Mouse (Mus musculus) kidney, adult 11 months (tissue): ENCODE results near the gene Cpn2.

Source experiments
- DNase-seq: peaks from one replicate; pipeline ENCODE4 v3.0.0; 2022

Gene Cpn2

DNA sequence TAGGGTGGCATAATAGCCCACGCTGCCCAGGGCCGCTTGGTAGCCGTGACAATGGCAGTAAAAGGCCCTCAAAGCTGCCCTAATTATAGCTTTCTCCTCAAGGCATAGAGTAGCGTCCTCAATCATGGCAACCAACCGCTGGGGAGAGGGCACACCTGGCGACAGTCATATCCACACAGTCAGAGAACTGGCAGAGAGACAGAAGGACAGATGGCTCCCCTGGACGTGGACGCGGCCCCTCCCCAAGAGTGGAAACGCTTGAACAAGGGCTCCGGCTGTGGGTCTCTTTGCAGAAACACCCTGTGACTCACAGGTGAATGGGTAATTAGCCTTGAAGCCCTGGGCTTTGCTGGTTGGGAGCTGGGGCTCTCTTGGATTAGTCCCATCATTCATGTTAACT, 11.1 kb upstream of the Cpn2 start:
- no peak for DNase-seq

DNA sequence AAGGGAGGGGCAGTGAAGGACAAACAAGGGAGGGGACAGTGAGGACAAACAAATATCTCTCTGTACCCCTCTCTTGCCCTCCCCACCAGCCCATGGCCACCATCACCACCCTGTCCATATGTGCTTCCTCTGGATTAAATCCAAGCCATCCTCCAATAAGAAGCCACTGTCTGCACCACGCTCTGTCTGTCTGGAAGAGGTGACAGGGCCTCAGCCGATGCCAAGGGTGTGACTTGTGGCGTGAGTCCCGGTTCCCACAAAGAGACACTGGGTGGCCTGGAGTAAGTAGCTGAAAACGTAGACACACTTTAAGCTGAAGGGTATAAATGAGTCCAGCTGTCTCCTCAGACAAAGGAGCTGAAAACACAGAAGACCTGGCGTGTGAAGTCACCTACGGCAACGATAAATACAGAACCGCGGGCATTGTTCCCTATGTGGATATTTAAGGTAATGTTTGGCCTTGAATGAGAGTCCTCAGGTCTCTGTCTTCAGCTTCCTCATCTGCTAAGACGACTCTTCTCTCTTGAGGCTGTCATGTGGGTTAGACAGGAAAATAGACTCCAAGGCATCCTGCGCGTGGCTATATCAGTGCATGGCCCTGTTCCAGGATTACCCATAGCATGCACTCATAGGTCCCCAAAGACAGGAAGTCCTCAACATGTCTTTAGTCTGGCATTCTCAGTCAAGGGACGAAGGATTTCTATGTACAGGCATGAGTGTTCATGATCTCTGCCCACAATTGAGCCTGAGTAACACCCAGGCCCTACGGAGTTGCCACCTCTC, 8.4 kb upstream of the Cpn2 start:
- DNase-seq, result no peak

DNA sequence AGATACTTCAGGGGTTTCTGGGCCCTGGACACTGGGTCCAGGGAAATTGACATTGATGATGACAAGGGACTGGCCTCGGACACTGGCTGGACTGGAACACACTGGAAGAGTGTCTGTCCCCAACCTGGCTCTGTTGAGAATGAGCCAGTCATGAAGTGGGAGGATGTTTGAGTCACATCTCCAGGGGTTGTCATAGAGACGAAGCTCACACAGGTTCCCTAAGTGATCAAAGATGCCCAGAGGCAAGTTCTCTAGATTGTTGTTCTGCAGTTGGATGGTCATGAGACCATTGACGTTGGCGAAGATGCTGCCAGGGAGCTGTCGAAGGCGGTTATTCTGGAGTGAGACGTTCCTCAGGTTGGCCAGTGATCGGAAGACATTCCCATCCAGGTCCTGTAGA, 5.8 kb upstream of the Cpn2 start:
- DNase-seq, result no peak

DNA sequence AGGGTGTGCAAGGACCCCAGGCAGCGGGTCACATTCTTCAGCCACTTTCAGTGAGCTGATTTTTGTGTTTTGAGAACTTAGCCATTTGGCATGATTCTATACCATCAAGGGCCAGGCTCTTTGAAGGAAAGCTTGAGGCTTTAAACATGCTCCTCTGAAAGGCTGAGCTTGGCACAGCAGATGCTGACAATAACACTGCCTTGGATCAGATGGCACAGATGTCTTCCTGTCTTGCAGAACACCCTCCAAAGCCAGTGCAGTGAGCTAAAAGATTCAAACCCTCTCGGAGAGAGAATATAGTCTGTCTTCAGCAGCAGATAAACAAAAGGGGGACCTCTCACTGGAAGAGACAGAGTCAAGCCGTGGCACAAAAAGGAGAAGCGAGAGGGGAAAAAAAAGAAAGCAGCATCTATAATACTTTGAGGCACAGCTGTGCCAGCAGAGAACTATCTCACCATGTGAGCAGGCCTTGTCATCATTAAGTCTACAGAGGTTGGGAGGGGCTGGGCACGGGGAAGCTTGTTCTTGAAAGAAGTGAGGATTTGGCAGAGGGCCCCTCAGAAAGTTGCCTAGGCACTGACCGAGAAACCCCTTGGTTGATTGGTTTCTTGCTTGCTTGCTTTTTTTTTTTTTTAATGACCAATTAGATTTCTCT, 4.8 kb upstream of the Cpn2 start:
- no peak for DNase-seq

DNA sequence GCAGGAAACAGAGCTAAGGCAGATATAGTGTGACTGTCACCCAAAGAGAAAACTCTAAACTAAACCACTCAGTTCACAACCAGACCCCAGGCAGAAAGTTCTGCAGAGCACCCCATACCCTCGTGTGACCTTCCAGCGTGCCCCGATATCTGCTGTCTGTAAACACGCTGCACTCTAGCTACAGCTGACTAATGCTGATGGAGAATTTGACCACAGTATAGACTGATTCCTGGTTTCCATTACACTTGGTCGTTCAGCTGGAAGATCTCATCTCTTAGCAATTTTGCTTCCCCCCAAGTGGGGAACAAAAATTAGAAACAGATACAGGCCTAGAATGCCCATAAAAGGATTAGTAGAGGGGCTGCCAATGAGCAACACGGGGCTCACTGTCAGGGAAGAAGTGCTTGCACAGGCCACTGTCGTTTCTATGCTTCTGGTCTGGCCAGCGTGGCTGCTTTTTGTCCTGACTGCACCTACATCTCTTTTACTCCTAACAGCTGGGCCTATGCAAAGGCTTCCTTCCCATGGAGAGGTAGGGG, 4.0 kb upstream of the Cpn2 start:
- no peak for DNase-seq

DNA sequence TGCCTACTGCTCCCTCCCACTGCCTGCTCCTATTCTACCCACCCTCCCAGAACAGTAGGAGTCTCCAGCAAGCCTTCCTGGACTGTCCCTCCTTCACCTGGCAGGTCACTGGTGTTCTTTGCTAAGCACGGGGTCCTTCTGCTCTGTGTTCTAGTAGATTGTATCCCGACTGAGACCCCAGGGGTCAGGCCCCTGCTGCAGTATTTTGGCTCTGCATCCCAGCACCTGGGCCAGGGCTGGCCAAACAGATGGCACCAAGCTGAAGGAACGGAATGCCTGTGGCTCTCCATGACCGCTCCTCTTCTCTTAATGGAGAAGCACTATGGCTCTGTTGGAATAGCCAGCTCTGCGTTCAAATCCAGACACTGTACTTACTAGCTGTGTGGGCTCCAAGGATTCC, 738 bp downstream of the Cpn2 start:
- no peak for DNase-seq

DNA sequence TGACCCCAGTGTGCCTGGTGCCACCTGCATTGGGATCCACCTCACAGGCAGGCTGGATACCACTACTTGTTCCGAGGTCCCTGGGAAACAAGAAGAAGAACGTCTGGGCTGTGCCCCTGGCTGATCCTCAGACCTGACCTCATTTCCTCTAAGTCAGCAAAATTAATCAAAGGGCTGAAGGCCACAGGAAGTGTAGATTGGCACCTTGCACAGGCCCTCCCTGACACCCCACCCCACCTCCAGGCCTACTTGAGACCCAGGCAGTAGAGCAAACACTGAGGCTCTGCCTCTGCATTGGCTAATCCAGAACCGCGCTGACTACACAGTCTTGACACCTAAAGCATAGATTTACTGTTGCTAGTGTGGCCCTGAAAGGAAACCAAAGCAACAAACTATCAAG, 1.7 kb downstream of the Cpn2 start:
- no peak for DNase-seq

DNA sequence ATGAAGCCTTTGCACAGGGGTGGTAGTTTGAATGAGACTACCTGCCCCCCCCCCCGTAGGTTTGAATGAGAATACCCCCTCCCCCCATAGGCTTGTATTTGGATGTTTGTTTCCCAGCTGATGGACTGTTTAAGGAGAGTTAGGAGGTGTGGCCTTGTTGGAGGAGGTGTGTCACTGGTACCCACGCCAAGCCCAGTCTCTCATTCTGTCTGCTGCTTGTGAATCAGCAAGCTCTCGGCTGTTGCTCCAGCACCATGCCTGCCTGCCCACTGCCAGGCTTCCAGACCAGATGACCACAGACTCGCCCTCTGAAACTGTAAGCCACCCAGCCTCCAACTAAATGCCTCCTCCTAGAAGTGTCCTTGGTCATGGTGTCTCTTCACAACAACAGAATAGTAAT, 4.1 kb downstream of the Cpn2 start:
- no peak for DNase-seq

DNA sequence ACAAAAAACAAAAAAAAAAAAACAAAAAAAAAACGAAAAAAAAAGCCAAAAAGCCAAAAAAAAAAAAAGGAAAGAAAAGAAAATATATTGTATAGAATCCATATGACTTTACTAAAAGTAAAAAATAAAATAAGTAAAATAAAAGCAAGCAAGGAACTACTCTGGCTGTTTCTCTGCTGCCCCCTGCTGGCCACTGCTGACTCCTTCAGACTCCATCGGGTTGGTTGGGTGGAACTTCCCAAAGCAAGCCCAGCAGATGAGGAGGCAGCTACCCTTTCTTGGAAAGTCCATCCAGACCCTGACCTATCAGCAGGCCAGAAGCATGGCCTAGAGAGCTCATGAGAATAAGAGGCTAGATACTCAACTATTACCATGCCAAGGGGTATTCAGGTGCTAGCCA, 4.6 kb downstream of the Cpn2 start:
- DNase-seq, result peak; percentile 47

DNA sequence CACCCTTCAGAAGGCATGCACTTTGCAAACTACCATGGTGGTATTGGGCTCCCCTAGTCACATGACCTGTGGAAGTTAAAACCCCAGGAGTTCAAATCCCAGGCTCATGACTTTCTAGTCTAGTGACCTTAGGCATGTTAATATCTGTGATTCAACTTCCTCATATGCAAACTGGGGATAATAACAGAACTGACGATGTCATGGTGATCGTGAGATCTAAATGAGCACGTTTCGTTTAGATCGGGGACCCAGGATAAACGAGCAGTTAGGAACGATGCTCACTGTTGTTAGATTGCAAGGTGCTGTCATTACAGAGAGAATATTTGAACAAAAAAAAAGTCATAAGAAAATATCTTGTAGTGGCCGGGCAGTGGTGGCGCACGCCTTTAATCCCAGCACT, 5.1 kb downstream of the Cpn2 start:
- no peak for DNase-seq

DNA sequence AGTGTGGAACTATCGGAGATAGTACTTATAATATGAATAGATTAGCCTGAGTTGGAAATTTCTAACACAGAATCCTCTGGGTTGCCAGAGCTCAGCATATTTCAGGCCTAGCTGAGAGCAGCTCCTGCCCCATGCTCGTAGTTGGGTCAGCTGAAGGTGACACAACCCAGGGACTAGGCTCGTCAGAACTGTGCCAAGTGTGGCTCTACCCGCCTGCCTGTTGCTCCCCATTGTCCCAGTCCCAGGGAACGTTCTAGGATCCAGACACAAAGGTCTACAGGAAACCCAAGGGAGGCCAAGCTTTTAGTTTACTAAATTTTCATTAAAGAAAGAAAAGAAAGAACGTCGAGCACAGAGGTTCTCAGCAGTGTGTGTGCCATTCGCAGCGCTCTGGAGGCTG, 6.0 kb downstream of the Cpn2 start:
- DNase-seq, result no peak

DNA sequence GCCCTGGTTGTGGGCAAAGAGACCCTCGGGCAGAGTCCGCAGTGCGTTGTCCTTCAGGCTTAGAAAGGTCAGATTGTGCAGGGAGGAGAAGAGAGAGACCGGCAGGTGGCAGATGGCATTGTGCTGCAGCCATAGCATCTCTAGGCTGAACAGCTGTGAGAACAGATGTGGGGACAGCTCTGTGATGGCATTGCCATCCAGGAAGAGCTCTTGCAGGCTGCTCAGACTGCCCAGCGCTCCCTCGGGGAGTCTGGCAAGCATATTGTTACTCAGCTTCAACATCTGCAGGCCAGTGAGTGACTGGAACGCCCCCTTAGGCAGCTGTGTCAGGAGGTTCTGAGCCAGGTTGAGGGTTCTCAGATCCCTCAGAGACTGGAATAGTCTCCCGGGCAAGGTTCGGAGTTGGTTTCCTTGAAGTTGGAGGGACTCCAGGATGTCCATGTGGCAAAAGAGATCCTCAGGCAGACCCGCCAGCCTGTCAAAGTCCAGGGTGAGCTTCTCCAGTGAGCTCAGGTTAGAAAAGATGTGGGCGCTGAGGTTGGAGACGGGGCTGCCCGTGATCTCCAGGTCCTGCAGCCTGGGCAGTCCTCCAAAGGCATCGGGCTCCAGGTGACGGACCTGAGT, 7.2 kb downstream of the Cpn2 start:
- peak; percentile 68 for DNase-seq

DNA sequence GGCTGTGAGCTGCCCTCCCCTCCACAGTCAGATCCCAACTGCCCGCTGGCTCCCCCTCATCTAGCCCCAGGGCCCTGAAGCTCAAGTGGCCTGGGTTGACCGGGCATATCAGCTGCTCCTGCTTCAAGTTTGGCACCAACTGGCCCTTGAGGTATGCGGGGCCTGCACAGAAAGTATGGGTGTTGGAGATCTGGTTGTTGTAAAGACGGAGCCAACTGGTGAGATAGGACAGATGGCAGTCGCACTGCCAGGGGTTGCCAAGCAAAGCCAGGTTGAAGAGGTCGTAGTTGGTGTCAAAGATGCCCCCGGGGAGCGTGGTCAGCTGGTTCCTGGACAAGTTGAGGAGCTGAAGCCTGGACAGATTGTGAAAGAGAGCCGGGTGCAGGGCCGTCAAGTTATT, 7.9 kb downstream of the Cpn2 start:
- DNase-seq, result no peak

DNA sequence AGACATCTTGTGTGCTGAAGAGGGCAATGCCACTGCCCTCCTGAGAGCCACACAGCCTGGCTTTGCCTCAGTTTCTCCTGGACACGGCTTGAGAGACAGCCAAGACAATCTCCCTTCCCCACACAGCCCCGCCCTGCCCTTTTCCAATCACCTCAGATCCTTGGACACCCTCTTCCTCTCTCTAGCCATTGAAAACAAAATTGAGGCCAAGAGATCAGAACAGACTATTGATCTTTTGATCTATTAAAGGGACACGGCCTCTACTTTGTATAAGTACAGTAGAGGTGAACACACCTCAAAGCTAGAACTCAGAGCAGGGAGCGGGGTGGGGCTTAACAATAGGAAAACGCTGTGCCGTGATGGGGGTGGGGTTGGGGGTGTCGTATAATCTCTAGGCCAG, 8.9 kb downstream of the Cpn2 start:
- DNase-seq, result no peak

DNA sequence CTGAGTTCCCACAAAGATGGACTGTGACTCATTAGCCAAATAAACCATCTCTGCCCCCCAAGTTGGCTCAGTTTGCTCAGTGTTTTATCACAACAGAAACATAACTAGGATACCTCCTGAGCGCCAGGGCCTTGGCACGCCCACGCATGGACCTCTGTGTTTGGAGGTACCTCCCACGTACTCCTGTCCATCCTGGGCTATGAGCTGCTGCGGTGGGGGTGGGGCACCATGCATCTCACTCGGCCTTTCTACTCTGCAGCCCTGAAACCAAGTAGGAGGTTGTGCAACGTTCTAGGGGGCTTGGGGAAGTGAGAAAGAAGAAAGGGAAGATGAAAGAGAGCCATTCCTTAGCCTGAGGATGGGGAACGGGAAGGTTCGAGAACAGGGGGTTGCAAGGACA, 9.6 kb downstream of the Cpn2 start:
- DNase-seq, result no peak

DNA sequence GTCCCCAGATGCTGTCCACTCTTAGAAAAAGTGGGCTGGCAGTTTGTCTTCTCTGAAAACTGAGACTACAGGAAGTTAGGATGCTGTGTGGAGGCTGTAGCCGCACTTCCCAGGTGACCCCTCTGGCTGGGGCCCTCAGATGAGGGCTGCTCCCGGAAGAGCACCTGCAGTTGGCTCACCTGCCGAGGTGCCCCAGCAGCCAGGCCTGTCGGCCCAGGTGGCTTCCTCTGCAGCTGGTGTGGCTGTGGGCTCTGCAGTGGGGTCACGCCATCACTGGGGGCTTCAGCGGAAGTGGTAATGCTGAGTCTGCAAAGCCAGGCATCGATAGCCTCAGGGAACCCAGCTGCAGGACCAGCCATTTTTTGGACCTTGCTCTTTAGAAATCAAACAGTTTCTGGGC, 12.2 kb downstream of the Cpn2 start:
- no peak for DNase-seq

DNA sequence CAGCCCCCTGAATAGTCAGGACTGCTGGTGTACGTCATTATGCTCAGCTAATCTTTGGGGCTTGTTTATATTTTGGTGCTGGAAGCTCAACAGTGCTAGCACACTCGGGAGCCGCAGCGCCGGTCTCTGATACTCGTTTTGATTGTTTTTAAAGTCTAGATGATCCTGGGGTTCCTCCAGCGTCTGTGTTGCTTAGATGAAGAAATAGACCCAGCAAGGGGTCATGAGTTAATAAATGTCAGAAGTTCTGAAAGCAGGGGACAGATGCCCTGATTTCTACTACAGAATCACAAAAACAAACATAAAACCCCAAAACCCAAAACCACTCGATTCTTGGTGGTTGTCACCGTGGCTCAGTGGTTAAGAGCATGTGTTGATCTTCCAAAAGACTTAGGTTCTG, 13.4 kb downstream of the Cpn2 start:
- DNase-seq, result no peak

DNA sequence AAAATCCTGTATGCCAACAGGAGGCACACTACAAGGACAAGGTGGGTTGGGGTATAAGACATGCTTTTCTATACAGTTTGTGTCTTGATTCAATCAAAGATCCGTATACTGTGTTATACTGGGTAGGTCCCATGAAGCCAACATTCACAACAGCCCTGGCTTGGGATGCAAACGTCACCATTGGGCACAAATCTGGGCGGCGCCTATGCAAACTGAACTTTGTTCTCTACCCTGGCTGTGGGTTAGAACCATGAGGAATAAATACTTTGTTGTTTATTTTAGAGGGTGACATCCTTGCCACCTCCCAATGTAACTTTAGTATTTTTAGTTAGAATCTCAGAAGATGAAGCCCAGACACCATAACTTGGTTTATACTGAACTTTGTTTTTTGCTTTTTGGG, 13.9 kb downstream of the Cpn2 start:
- DNase-seq, result no peak

DNA sequence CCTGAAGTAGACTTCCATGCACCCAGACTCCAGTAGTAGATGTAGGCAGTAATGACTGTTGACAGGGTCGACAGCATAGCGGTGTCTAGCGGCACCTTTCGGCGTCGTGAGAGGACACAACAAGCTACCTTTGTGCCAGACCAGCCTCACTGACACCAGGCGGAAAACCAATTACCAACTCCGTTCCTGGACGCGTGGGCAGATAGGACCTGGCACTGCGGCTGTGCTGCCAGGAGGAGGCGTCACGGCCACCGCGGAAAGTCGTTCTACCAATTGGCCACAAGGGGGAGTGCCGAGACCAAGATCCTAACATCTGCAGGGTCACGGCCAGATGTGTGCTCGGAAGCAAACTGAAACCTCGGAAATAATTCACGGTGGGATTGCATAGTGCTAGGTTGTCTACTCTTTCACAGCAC, 15.3 kb downstream of the Cpn2 start:
- DNase-seq, result peak; percentile 78

DNA sequence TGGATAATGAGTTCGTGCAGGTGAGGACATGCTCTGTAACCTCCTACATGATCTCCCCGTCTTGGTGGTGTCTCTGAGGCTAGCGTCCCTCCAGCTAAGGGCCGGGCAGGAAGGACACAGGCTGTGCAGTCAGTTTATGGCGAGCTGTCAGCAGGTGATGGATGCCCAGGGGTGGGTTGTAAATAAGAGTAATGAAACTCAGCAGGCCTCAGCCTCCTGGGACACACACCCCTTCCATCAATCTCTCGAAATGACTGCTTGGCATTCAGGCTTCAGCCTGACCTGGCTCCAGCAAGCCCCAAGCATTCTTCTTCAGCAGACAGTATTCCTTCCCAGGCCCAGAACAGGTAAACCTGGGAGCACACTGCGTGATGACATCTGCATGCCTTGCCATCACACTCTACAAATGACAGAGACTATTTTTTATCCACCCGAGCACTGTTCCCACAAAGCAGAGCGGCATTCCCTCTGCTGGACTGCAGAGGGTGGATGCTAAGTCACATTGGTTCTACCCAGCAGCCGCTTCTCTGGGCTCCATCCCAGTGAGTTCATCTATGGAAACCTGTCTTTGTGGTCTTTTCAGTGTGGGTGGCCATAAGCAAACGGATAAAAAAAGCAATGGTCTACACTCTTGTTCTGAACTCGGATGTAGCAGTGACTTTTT, 23.1 kb downstream of the Cpn2 start:
- no peak for DNase-seq

DNA sequence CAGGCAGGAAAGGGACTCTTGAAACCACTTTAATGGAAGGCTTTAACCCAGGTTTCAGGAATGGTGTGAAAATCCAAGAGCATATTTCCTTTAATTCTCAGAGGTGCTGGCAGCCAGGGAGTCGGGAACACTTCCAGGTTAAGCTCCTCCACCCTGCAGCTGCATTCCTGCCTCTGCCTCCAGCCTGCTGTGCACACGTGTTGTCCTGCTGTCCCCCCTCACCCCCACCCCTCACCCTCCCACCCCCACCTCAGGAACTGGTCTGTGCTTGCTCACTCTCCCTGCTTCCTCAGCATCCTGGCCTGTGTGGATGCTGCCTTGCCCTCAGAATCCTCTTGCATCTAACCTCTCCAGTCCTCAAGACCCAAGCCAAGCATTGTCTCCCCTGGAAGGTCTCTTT, 25.7 kb downstream of the Cpn2 start:
- DNase-seq, result no peak

DNA sequence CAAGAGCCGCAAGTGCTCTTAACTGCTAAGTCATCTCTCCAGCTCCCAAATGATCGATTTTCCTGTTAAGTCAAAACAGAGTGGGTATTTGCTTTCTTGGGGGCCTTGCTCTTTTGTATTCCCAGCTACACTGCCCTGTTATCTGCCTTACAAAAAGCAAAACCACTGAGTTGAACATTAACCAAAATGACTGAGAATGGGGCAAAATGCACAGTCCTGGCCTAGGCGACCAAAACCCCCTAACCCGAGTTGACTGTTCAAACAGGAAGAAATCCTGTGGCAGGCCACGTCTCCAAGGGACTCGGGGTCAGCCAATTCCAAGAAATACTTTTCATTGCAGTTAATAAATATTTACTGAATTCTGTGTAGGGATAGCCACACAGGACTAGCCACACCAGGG, 28.5 kb downstream of the Cpn2 start:
- DNase-seq, result peak; percentile 53

DNA sequence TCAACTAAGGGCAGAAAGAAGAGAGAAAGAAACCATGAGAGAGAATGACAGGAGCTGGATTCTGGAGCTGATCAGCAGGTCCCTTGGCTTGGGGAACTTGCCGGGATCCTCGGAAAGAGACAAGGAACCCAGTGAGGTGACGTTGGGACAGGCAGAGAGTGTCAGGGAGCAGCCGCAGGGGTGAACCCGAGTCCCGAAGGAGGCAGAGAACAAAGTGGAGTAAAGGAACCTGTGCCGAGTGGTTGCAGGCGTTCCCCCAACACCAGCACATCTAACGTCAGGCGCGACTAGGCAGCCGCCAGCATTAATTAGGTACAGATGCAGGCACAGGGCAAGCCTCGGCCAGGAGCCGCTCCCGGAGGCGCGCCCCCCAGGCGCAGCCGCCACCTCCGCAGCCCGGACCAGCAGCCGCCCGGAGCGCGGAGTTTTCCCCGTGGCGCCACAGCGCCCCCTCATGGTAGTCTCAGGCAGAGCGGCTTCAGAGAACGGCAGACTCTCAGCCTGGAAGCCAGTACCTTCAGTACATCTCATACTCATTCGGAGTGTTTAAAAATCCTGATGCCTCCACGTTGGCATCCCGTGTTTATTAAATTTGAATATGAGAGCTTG, 31.1 kb downstream of the Cpn2 start:
- DNase-seq, result peak; percentile 69
